Mouse (Mus musculus) gastrocnemius, adult 8-10 months (tissue): ENCODE data around the gene Cdk5rap1. TPM values are rescaled to one million over a fixed set of nuclear protein-coding genes. Genes with fewer than 3 reads are reported as not detected.

Experiments used
- total RNA-seq, 4 experiments: library from RNA; stranded (reverse); gene quantifications; 2 replicates each; pipeline ENCODE4 v1.2.4; 2022

Cdk5rap1 gene
- total RNA-seq, 4 experiments from 2014 or later: 11.7 to 17.1 (median 12.0) TPM

Other genes starting within 250 kb of the Cdk5rap1 start
- gene Bpifa3, start 242.7 kb downstream of the Cdk5rap1 start, total RNA-seq: not detected
- not detected for gene Bpifa1, start 230.1 kb downstream of the Cdk5rap1 start, total RNA-seq
- not detected for gene Bpifa5, start 210.4 kb downstream of the Cdk5rap1 start, total RNA-seq
- not detected for gene Bpifb1, start 182.2 kb downstream of the Cdk5rap1 start, total RNA-seq
- not detected for gene Bpifb5, start 149.3 kb downstream of the Cdk5rap1 start, total RNA-seq
- gene Bpifb9a, start 115.2 kb downstream of the Cdk5rap1 start, total RNA-seq: 1 to 10 TPM in 1 of 4 experiments, not detected in 3; 1.1 TPM
- gene Bpifb9b, start 65.8 kb downstream of the Cdk5rap1 start, total RNA-seq: 1 to 10 TPM in 1 of 4 experiments, not detected in 3; 1.2 TPM
- 100 to 1,000 TPM; 156 to 248 (median 181) TPM for gene Snta1, start 35.1 kb upstream of the Cdk5rap1 start, total RNA-seq
- gene Cbfa2t2, start 63.5 kb upstream of the Cdk5rap1 start, total RNA-seq: 10 to 100 TPM; 12.7 to 14.8 (median 13.5) TPM
- not detected for gene 1700003F12Rik, start 174.1 kb upstream of the Cdk5rap1 start, total RNA-seq
- under 1 TPM in 1 of 4 experiments, not detected in 3; 0.17 TPM for gene Actl10, start 178.8 kb upstream of the Cdk5rap1 start, total RNA-seq
- under 1 TPM; 0.29 to 0.48 (median 0.36) TPM for gene Necab3, start 185.9 kb upstream of the Cdk5rap1 start, total RNA-seq
- under 1 TPM in 3 of 4 experiments, not detected in 1; 0.13 to 0.34 (median 0.27) TPM for gene E2f1, start 196.9 kb upstream of the Cdk5rap1 start, total RNA-seq
- gene Pxmp4, start 230.7 kb upstream of the Cdk5rap1 start, total RNA-seq: 10 to 100 TPM; 10.1 to 13.4 (median 12.2) TPM
- gene Zfp341, start 240.3 kb upstream of the Cdk5rap1 start, total RNA-seq: 1 to 10 TPM; 2.4 to 3.1 (median 2.9) TPM
- gene 4930519P11Rik, start 240.4 kb upstream of the Cdk5rap1 start, total RNA-seq: not detected